Mouse (Mus musculus): ENCODE measurements around the gene Usp29. TPM values are rescaled to one million over a fixed set of nuclear protein-coding genes. Genes with fewer than 3 reads are reported as not detected.
"Not testable (repeated sequence)": the region's sequence is repeated elsewhere in the genome, so short reads cannot be mapped to it uniquely, and the experiment has no call there.

The Usp29 gene
- polyA plus RNA-seq, 1 experiment = not detected

DNA sequence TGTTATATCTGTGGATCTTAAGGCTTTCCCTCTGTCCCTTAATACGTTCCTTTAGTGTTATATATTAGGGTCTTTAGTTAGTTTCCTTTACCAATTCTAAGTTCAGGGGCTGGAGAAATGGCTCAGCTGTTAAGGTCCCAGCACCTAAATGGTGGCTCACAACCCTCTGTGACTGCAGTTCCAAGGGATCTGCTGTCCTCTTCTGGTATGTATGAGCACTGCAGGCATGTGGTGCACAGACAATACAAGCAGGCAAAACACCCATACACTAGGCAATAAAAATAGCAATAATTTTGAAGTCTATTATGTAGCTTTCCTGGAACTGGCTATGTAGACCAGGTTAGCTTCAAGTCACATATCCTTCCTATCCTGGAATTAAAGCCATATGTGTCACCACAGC lies 228.2 kb downstream of the Usp29 start:
- WGBS = 69% methylated on average over 1 of the region's 1 CpGs
- H3K4me1 ChIP-seq (ENCODE audit: control insufficient read depth, insufficient read depth, low read length) = no peaks in the 10 kb centered on the region
- H3K27ac ChIP-seq (ENCODE audit: control insufficient read depth, insufficient read depth, low read depth, low read length, poor library complexity) = no peak overlapping the region
- no peak overlapping the region for H3K4me3 ChIP-seq (replicated peaks; ENCODE audit: control insufficient read depth, low read depth, low read length)
- TF ChIP-seq CTCF (IDR thresholded peaks at IDR 0.05; ENCODE audit: control insufficient read depth, insufficient read depth, low read length) (no peak), POLR2A (IDR thresholded peaks at IDR 0.05; ENCODE audit: borderline replicate concordance, control insufficient read depth, low read depth, low read length) (no peak)

DNA sequence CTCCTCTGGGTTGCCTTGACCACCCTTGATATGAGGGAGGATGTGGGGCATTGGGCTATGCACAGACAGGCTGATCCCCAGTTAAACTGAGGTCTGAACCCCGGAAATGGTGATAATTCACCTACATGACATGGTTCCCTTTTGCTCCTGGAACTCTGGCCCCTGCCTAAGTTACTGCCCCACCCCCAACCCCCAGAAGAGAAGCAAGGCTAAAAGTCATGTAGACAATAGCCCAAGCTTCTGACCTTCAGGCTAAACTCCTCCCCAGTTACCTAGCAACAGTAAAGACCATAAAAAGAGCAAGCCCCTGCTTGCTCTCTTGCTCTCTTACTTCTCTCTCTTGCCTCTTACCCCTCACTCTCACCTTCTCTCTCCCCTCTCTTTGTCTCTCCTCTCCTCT lies 243.2 kb downstream of the Usp29 start:
- Histone ChIP-seq H3K27ac (ENCODE audit: control insufficient read depth, insufficient read depth, low read depth, low read length, poor library complexity) (no peak overlapping the region), H3K4me1 (ENCODE audit: control insufficient read depth, insufficient read depth, low read length) (no peaks in the 10 kb centered on the region), H3K4me3 (replicated peaks; ENCODE audit: control insufficient read depth, low read depth, low read length) (no peak overlapping the region)
- 66% methylated on average over 1 of the region's 1 CpGs for WGBS
- TF ChIP-seq POLR2A (IDR thresholded peaks at IDR 0.05; ENCODE audit: borderline replicate concordance, control insufficient read depth, low read depth, low read length) = no peak
- no peak for TF ChIP-seq CTCF (IDR thresholded peaks at IDR 0.05; ENCODE audit: control insufficient read depth, insufficient read depth, low read length)

DNA sequence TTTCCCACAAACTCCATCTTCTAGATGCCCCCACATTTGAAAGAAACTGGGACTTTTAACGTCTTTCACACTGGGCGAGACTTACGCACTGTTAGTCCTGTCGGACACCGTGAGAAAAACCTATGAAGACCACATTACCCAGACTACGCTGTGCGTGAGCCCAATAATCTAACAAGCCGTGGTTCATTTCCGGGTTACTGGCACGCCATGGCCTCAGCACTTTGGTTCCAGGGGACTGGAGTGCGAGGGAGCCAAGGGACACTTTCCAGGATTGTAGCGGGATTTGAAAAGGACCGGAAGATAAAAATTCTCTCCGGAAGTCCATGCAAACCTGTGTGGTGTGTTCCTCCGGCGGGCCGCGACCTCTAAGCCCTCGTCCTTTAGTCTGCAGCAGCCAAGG lies 246.5 kb downstream of the Usp29 start:
- H3K4me3 ChIP-seq (replicated peaks; ENCODE audit: control insufficient read depth, low read depth, low read length) = no peak overlapping the region
- TF ChIP-seq CTCF (IDR thresholded peaks at IDR 0.05; ENCODE audit: control insufficient read depth, insufficient read depth, low read length) (no peak), POLR2A (IDR thresholded peaks at IDR 0.05; ENCODE audit: borderline replicate concordance, control insufficient read depth, low read depth, low read length) (no peak)
- WGBS = 86% methylated on average over 19 of the region's 19 CpGs
- no peak overlapping the region for H3K27ac ChIP-seq (ENCODE audit: control insufficient read depth, insufficient read depth, low read depth, low read length, poor library complexity)
- no peaks in the 10 kb centered on the region for H3K4me1 ChIP-seq (ENCODE audit: control insufficient read depth, insufficient read depth, low read length)

DNA sequence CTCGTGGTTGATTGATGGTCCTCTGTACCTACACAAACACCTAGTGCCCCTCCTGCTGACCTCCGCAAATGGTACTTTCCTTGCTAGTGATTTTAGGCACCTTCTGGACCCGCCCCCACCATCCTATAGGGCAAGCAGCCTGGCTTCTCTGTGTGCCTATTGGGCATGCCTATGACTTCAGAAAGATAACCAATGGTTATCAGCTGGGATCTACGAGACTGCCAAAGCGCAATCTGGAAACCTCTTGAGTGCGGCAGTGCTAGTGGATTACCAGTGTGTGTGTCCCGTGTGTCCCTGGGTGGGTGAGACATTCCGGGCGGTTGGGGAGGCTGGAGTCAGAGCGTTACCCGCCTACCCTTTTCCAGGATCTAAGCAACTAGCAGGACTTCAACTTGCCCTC lies 264.9 kb downstream of the Usp29 start, which contains the start of gene Aurkc:
Gene Aurkc, plus strand, starts transcription at position 50 of the 400 bp plus-strand sequence.
- WGBS = 78% methylated on average over 11 of the region's 11 CpGs
- H3K27ac ChIP-seq (ENCODE audit: control insufficient read depth, insufficient read depth, low read depth, low read length, poor library complexity); H3K4me3 ChIP-seq (replicated peaks; ENCODE audit: control insufficient read depth, low read depth, low read length); H3K4me1 ChIP-seq (ENCODE audit: control insufficient read depth, insufficient read depth, low read length): not testable (repeated sequence)

DNA sequence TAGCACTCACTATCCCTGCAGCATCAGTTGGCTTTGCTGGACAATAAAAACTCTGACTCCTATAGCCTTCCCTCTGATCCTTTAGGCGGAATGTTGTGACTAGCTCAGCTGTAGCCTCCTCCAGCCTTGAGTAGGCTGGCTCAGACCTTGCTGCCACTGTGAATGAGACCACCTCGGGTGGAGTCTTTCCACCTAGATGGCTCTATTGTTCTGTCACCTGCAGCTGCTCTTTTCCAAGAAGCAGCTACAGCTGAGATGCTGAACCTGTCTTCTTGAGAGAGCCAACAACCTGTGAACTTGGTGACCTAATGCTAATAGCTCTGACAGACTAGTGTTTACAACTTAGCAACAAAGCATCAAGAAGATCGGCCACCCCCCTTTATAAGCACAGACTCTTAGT lies 268.5 kb downstream of the Usp29 start:
- not testable (repeated sequence) for H3K4me3 ChIP-seq (replicated peaks; ENCODE audit: control insufficient read depth, low read depth, low read length); H3K27ac ChIP-seq (ENCODE audit: control insufficient read depth, insufficient read depth, low read depth, low read length, poor library complexity); H3K4me1 ChIP-seq (ENCODE audit: control insufficient read depth, insufficient read depth, low read length)
- WGBS = 45% methylated on average over 3 of the region's 3 CpGs

DNA sequence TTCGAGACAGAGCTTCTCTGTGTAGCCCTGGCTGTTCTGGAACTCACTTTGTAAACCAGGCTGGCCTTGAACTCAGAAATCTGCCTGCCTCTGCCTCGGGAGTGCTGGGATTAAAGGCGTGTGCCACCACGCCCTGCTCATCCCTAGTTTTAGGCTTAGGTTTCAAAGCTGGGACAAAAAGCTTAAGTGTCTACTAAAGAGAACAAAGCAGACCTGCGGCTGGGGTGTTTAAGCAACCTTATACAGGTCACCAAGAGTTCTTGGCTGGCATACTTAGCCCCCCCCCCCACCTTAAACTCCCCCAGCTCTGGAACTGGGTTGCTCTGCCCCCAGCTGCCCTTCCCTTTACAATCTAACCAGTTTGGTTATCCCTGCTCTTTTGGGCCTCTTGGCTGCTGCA lies 275.1 kb downstream of the Usp29 start:
- not testable (repeated sequence) for H3K4me1 ChIP-seq (ENCODE audit: control insufficient read depth, insufficient read depth, low read length); H3K4me3 ChIP-seq (replicated peaks; ENCODE audit: control insufficient read depth, low read depth, low read length); H3K27ac ChIP-seq (ENCODE audit: control insufficient read depth, insufficient read depth, low read depth, low read length, poor library complexity)
- 66% methylated on average over 5 of the region's 5 CpGs for WGBS

Other genes with a start within 250 kb of the Usp29 start
- not detected in 2 replicates for gene Olfr5, start 243.6 kb upstream of the Usp29 start, polyA plus RNA-seq (2011; ENCODE audit: insufficient read depth, insufficient read length, low replicate concordance, missing spikeins)
- not detected in 2 replicates for gene Olfr1347, start 230.8 kb upstream of the Usp29 start, polyA plus RNA-seq (2011; ENCODE audit: insufficient read depth, insufficient read length, low replicate concordance, missing spikeins)
- gene Olfr1348, start 221.8 kb upstream of the Usp29 start, polyA plus RNA-seq (2011; ENCODE audit: insufficient read depth, insufficient read length, low replicate concordance, missing spikeins) = not detected in 2 replicates
- not detected in 2 replicates for gene Olfr1349, start 207.6 kb upstream of the Usp29 start, polyA plus RNA-seq (2011; ENCODE audit: insufficient read depth, insufficient read length, low replicate concordance, missing spikeins)
- not detected in 2 replicates for gene Olfr1350, start 165.7 kb upstream of the Usp29 start, polyA plus RNA-seq (2011; ENCODE audit: insufficient read depth, insufficient read length, low replicate concordance, missing spikeins)
- gene Zim1, start 34.1 kb upstream of the Usp29 start, polyA plus RNA-seq (2011; ENCODE audit: insufficient read depth, insufficient read length, low replicate concordance, missing spikeins) = 0.40 TPM in 1 of 2 replicates, not detected in the other
- gene Peg3, start 147 bp upstream of the Usp29 start, polyA plus RNA-seq (2011; ENCODE audit: insufficient read depth, insufficient read length, low replicate concordance, missing spikeins) = 0.22 and 4.1 TPM in 2 replicates

Measured in bone marrow, adult 2 months (tissue).